Mouse (Mus musculus): ENCODE measurements around the gene D5Ertd579e. TPM values are rescaled to one million over a fixed set of nuclear protein-coding genes. Genes with fewer than 3 reads are reported as not detected.

D5Ertd579e gene
- total RNA-seq, 1 experiment from 2014 or later, result 42.5 TPM

DNA sequence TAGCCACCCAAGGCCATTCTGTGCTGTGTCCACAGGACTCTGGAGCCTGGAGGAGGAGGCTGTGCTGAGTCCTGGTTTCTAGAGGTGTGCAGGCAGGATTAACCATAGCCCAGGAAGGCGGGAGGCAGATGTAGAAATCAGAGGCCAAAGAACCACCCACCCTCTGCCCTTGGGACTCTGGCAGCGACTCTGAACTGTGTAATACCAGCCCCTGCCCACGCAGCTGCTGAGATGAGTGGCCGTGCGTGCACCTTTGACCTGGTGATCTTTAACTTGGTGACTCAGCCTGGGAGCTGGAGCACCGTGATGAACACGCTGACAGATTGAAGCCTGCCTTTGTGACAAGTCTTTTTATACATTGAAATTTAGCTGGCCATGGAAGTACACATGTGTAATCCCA, 28.4 kb upstream of the D5Ertd579e start:
- no peak for ATAC-seq (replicated peaks in 1 of 2; ENCODE audit: insufficient read depth in 1 of 2, low FRiP score in 2 of 2, low TSS enrichment in 1 of 2, low read depth in 1 of 2, poor library complexity in 2 of 2, severe bottlenecking in 2 of 2)

DNA sequence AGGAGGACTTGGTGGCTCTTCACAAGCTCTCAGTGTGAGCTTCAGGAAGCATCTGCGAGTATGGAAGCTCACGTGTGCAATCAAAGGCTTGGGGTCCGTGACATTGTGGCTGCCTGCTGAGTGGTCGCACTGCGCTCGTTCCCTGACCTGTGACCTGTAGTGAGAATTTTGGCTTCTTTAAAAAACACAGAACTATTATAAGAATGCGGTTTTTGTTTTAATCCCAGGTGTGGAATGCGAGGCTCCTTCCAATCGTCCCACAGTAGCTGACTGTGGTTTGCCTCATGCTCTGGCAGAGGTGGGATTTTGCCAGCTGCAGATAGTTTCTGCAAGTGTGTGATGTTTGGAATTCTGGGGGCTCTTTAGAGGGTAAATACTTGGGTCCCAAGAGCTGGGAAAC, 27.5 kb upstream of the D5Ertd579e start:
- ATAC-seq (replicated peaks in 1 of 2; ENCODE audit: insufficient read depth in 1 of 2, low FRiP score in 2 of 2, low TSS enrichment in 1 of 2, low read depth in 1 of 2, poor library complexity in 2 of 2, severe bottlenecking in 2 of 2), result no peak

GRCm38 (mm10) chr5:36722415-36722856, 26.6 kb upstream of the D5Ertd579e start:
- ATAC-seq (replicated peaks in 1 of 2; ENCODE audit: insufficient read depth in 1 of 2, low FRiP score in 2 of 2, low TSS enrichment in 1 of 2, low read depth in 1 of 2, poor library complexity in 2 of 2, severe bottlenecking in 2 of 2), result peak; percentile 54; a peak in 2 of 4 replicates

DNA sequence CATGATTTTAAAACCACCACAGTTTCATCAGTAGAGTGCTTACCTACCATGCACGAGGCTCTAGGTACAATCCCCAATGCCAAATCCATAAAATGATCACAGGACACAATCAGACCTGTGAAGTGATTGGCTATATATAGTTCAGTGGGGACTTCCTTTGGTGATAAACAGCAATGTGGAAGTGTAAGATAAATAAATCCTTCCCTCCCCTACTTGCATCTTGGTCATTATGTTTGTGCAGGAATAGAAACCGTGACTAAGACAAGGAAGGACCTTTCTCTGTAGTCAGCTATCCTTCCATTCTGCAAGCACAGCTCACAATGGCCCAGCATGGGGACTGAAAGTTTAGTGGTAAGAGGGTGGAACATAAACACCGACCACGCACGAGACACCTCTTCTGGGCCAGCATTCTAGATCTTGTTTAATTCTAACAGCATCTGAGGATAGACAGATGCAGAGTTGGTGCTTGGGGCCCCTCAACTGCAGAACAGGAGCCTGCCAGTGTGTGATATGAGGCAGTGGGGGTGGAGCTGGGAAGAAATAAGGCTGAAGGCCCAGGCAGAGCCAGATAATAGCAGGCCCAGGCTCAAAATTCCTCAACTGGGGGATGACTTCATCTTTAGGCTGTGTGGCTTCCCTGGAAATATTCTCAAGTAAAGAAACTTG, 25.0 kb upstream of the D5Ertd579e start:
- ATAC-seq (replicated peaks in 1 of 2; ENCODE audit: insufficient read depth in 1 of 2, low FRiP score in 2 of 2, low TSS enrichment in 1 of 2, low read depth in 1 of 2, poor library complexity in 2 of 2, severe bottlenecking in 2 of 2), result no peak

GRCm38 (mm10) chr5:36720219-36720618, 24.4 kb upstream of the D5Ertd579e start:
- no peak for ATAC-seq (replicated peaks in 1 of 2; ENCODE audit: insufficient read depth in 1 of 2, low FRiP score in 2 of 2, low TSS enrichment in 1 of 2, low read depth in 1 of 2, poor library complexity in 2 of 2, severe bottlenecking in 2 of 2)

DNA sequence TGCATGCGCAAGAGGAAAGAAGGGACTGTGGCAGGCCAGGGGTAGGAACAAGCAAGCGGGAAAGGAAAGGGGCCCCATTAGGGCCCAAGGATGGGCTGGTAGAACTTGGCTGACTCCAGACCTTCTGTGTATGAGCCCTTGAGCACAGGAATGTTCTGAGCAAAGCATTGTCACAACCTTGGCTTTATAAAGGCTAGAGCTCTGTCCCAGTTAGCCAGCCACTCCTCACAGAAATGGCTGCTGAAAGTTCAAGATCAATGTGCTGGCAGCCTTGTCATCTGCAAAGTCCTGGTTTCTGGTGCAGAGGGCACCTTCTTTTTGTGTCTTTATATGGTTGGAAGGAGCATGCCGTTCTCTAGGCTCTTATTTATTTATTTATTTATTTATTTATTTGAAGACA, 23.8 kb upstream of the D5Ertd579e start:
- ATAC-seq (replicated peaks in 1 of 2; ENCODE audit: insufficient read depth in 1 of 2, low FRiP score in 2 of 2, low TSS enrichment in 1 of 2, low read depth in 1 of 2, poor library complexity in 2 of 2, severe bottlenecking in 2 of 2), result no peak

DNA sequence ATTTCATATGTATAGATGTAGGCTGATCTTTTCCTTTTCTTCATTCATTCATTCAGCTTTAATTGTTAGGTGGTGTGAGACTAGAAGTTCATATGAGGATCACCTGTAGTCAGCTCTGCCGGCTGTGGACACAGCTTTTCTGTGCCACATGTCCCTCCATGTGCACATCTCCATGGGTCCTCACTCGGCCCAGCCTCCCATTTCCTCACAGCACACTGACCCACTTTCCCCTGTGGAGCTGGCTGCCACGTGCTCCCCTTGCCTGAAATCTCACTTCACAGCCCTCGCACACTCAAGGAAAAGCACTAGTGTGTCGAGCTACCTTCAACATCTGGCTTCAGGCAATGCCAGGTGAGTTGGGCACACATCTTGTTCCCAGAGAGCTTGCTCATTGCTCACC, 23.3 kb upstream of the D5Ertd579e start:
- ATAC-seq (replicated peaks in 1 of 2; ENCODE audit: insufficient read depth in 1 of 2, low FRiP score in 2 of 2, low TSS enrichment in 1 of 2, low read depth in 1 of 2, poor library complexity in 2 of 2, severe bottlenecking in 2 of 2), result no peak

- ATAC-seq (replicated peaks in 1 of 2; ENCODE audit: insufficient read depth in 1 of 2, low FRiP score in 2 of 2, low TSS enrichment in 1 of 2, low read depth in 1 of 2, poor library complexity in 2 of 2, severe bottlenecking in 2 of 2), result no peak
Measured at GRCm38 (mm10) chr5:36717889-36718288, 22.1 kb upstream of the D5Ertd579e start.

- ATAC-seq (replicated peaks in 1 of 2; ENCODE audit: insufficient read depth in 1 of 2, low FRiP score in 2 of 2, low TSS enrichment in 1 of 2, low read depth in 1 of 2, poor library complexity in 2 of 2, severe bottlenecking in 2 of 2), result no peak
Measured at GRCm38 (mm10) chr5:36716816-36717215, 21.0 kb upstream of the D5Ertd579e start.

GRCm38 (mm10) chr5:36714832-36715231, 19.0 kb upstream of the D5Ertd579e start:
- no peak for ATAC-seq (replicated peaks in 1 of 2; ENCODE audit: insufficient read depth in 1 of 2, low FRiP score in 2 of 2, low TSS enrichment in 1 of 2, low read depth in 1 of 2, poor library complexity in 2 of 2, severe bottlenecking in 2 of 2)

DNA sequence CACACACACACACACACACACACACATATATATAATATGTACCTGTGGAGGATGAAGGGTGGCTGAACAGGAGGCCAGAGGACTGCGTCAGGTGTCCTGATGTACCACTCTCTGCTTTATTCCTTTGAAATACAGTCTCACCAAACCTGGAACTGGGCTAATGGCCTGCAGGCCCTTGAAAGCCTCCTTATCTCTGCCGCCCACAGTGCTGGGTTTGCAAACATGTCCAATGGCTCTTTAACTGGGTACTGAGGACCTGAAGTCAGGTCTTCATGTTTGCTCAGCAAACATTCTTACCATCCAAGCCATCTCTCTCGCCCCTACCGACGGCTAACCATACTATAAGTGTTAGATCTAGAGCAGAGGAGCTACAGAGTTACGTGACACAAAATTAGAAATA, 17.9 kb upstream of the D5Ertd579e start:
- no peak for ATAC-seq (replicated peaks in 1 of 2; ENCODE audit: insufficient read depth in 1 of 2, low FRiP score in 2 of 2, low TSS enrichment in 1 of 2, low read depth in 1 of 2, poor library complexity in 2 of 2, severe bottlenecking in 2 of 2)

DNA sequence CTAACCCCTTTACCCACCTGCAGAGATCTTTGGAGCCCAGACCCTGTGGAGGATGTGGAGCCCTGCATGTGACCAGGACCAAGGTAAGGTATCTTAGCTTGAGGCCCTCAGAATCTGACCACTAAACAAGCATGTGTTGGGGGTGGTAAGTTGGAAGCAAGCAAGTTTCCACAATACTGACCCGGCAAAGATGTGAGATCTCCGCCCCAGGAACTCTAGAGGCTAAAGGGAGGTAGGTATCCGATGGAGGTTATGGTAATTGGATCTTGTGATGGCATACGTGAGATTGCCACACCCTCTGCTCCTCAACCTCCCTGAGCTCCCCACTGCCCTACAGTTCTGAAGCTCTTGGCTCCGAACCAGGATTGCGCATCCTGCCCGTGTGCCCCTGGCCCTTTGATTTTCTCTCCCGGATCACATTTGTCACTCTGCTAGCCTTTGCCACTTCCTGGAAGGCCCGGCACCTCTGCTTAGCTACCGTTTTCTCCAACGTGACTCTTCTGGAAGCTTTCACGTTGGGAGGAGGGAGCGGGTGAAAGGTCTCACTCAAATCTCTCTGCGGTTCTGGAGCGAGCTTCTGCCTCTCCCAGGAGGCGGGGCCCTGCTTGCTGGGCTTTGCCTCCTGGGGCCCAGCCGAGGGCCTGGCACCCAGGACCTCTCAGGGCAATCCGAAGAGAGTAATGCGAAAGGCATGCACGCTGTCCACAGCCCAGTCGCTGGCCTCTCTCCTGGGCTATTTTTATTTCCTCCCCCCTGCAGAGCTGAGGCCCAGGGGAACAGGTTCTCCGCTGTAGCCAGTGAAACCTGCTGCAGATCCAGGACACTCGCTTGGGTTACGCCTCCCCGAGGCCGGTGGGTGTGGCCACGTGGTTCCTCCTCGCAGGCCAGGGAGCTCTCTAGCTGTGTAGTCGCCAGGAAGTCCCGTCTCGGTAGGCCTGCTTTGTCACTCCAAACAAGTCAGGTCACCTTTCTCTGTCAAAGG, 17.0 kb upstream of the D5Ertd579e start:
- peak; percentile 95 to 98 for ATAC-seq (replicated peaks in 1 of 2; ENCODE audit: insufficient read depth in 1 of 2, low FRiP score in 2 of 2, low TSS enrichment in 1 of 2, low read depth in 1 of 2, poor library complexity in 2 of 2, severe bottlenecking in 2 of 2)

DNA sequence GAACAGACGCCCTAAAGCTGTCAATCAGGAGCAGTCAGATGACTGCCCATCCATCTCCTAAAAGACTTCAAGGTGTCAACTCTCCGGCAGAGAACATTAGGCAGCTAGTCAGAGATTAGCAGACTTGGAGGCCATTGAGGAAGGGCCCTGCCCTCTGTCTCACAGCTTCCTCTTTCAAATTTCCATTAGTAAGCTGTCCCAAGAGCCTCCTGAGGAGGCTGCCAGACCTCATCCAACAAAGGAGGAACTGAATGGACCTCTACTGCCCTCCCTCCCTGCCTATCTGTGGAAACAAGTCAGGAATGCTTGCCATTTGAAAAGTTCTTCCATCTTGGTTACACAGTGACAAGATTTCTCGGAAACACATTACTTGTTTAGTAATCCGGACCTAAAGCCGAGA, 16.0 kb upstream of the D5Ertd579e start:
- ATAC-seq (replicated peaks in 1 of 2; ENCODE audit: insufficient read depth in 1 of 2, low FRiP score in 2 of 2, low TSS enrichment in 1 of 2, low read depth in 1 of 2, poor library complexity in 2 of 2, severe bottlenecking in 2 of 2), result peak; percentile 54 to 61

DNA sequence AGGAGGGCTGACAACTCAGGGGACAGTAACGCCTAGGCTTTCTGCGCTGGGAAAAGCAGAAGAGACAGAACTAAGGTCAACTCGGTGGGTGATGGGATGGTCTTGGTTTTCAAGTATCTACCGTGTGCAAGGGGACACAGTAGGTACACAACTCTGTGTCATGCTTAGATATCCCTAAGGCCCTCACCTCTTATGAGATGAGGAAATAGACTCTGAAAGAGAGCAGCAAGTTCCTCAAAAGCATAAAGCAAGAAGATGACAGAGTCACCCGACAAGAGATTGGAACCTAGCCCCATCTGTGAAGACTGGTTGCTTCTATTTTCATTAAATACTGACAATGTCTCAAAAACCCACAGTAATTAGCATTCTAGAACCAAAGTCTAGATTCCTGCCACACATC, 10.0 kb upstream of the D5Ertd579e start:
- peak in 1 of 2 experiments; percentile 17; a peak in 1 of 4 replicates for ATAC-seq (replicated peaks in 1 of 2; ENCODE audit: insufficient read depth in 1 of 2, low FRiP score in 2 of 2, low TSS enrichment in 1 of 2, low read depth in 1 of 2, poor library complexity in 2 of 2, severe bottlenecking in 2 of 2)

DNA sequence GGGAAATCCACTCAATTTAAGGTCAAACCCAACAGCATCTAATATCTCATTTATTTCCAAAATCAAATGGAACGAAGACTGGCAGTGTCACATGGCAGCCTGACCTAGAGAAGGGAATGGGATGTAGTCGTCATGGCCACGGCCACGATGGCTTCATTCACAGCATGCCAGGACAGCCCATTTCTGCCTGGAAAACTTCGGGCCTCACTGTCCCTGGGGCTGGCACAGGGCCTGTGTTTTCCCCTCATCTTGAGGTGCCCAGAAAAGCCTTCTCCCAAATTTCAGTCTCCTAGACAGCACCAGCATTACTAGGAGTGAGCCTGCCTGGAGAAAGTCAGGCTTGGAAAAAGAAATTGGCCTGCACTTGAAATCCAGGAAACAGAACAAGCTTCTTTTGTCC, 9.6 kb upstream of the D5Ertd579e start:
- ATAC-seq (replicated peaks in 1 of 2; ENCODE audit: insufficient read depth in 1 of 2, low FRiP score in 2 of 2, low TSS enrichment in 1 of 2, low read depth in 1 of 2, poor library complexity in 2 of 2, severe bottlenecking in 2 of 2), result no peak

DNA sequence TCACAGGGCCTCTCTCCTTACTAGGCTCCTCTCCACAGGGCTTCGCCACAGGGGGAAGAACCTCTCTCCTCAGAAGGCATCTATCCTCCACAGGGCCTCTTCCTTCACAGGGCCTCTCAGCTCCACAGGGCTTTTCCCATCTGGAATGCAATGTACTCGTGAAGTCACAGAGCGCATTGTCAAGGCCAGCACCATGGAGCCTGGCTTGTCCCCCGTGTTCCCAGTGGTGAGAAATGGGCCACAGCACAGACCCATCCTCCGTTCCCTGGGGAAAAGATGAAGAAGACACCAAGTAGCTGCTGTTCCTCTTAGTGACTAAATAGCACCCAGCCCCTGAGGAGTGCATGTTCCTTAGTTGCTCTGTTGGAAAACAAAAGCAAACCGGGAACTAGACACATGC, 8.9 kb upstream of the D5Ertd579e start:
- ATAC-seq (replicated peaks in 1 of 2; ENCODE audit: insufficient read depth in 1 of 2, low FRiP score in 2 of 2, low TSS enrichment in 1 of 2, low read depth in 1 of 2, poor library complexity in 2 of 2, severe bottlenecking in 2 of 2), result no peak

DNA sequence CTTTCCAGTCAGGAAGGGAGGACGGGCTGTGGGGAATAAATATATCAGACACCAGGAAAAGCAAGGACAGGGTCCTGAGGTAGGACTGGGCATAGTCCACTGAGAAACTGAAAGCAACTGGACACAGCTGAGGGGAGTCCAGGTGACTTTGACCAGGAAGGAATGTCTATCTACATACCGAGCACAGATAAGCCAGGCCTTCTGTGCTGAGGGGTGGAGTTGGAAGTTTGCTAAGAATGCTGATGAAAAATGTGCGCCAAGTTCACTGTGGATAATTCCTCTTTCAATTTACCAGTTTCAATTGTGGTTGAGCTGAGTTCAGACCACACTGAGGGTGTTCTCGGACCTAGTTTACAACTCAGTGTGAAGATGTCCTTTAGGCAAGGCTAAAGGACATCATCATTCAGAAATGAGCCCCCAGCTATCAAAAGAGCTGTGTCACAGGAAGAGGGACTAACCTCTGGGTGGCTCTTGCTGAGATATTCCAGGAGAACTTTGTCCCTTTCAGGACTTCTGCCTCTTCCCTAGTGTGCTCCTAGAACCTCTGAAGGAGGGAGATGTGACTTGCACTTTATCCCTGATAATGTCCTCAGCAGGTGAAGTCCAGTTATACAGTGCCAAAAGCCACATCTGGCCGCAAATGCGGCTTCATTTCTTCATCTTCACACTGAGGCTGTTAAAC, 5.3 kb upstream of the D5Ertd579e start:
- no peak for ATAC-seq (replicated peaks in 1 of 2; ENCODE audit: insufficient read depth in 1 of 2, low FRiP score in 2 of 2, low TSS enrichment in 1 of 2, low read depth in 1 of 2, poor library complexity in 2 of 2, severe bottlenecking in 2 of 2)

DNA sequence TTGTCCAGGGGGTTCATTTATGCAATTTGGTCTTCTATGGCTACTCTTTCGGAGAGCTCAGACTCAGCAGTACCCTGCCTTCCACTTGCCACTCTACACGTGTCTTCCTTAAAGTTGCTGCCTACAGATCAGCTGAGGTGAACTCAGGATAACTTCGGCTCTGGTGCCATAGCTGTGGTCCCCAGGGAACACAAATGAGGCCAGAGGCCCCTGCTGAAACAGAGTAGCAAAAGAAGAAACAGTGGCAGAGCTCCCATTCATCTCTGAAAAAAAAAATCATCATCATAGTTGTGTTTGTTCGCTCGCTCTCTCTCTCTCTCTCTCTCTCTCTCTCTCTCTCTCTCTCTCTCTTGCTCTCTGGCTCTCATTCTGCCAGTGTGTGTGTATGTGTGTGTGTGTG, 2.9 kb upstream of the D5Ertd579e start:
- ATAC-seq (replicated peaks in 1 of 2; ENCODE audit: insufficient read depth in 1 of 2, low FRiP score in 2 of 2, low TSS enrichment in 1 of 2, low read depth in 1 of 2, poor library complexity in 2 of 2, severe bottlenecking in 2 of 2), result no peak

All from hematopoietic stem cell, adult 5-6 weeks (primary cell).